Mouse (Mus musculus): ENCODE measurements around the gene Kyat1. TPM values are rescaled to one million over a fixed set of nuclear protein-coding genes. Genes with fewer than 3 reads are reported as not detected.
A peak's percentile ranks its signal among the peaks of the same experiment; 100 is the strongest.
"Not testable (repeated sequence)": the region's sequence is repeated elsewhere in the genome, so short reads cannot be mapped to it uniquely, and the experiment has no call there.

Gene Kyat1
- total and polyA plus RNA-seq, 3 experiments: 22.1 to 37.3 (median 23.9) TPM

- no peak for DNase-seq
Observed at GRCm38 (mm10) chr2:30171997-30172382, 33.7 kb downstream of the Kyat1 start.

GRCm38 (mm10) chr2:30171371-30171996 lies 34.2 kb downstream of the Kyat1 start, which contains the start of gene Endog:
Gene Endog, plus strand, starts transcription at chr2:30171493.
- DNase-seq: peak; percentile 97

GRCm38 (mm10) chr2:30166677-30167076 lies 39.0 kb downstream of the Kyat1 start:
- DNase-seq: no peak

- no peak for DNase-seq
Observed at GRCm38 (mm10) chr2:30164340-30164932, 41.2 kb downstream of the Kyat1 start.

- no peak for DNase-seq
Observed at GRCm38 (mm10) chr2:30161809-30162208, 43.8 kb downstream of the Kyat1 start.

- DNase-seq: not testable (repeated sequence)
Observed at GRCm38 (mm10) chr2:30159871-30160270, 45.8 kb downstream of the Kyat1 start.

- DNase-seq: no peak
Observed at GRCm38 (mm10) chr2:30152616-30153015, 53.0 kb downstream of the Kyat1 start.

GRCm38 (mm10) chr2:30151840-30152239 lies 53.8 kb downstream of the Kyat1 start:
- no peak for DNase-seq

- DNase-seq: peak; percentile 93
Observed at GRCm38 (mm10) chr2:30147466-30147865, 58.2 kb downstream of the Kyat1 start.

- no peak for DNase-seq
Observed at GRCm38 (mm10) chr2:30144436-30144835, 61.2 kb downstream of the Kyat1 start.

- not testable (repeated sequence) for DNase-seq
Observed at GRCm38 (mm10) chr2:30140021-30140420, 65.6 kb downstream of the Kyat1 start.

GRCm38 (mm10) chr2:30136458-30136857 lies 69.2 kb downstream of the Kyat1 start:
- no peak for DNase-seq

Other genes starting within 250 kb of the Kyat1 start
- 100 to 1,000 TPM; 192 to 206 TPM for gene Sptan1, start 240.3 kb downstream of the Kyat1 start, total RNA-seq (2021)
- 70.2 and 77.0 TPM in 2 replicates for gene Sptan1, start 240.3 kb downstream of the Kyat1 start, polyA plus RNA-seq (2012; rRNA removed)
- gene Wdr34, start 157.0 kb downstream of the Kyat1 start, total RNA-seq (2021): 10 to 100 TPM; 14.7 to 22.0 TPM
- gene Wdr34, start 157.0 kb downstream of the Kyat1 start, polyA plus RNA-seq (2012; rRNA removed): 59.2 and 62.5 TPM in 2 replicates
- 100 to 1,000 TPM; 202 to 236 TPM for gene Set, start 148.5 kb downstream of the Kyat1 start, total RNA-seq (2021)
- gene Set, start 148.5 kb downstream of the Kyat1 start, polyA plus RNA-seq (2012; rRNA removed): 94.3 and 101 TPM in 2 replicates
- gene Pkn3, start 128.2 kb downstream of the Kyat1 start, total RNA-seq (2021): 1 to 10 TPM; 4.7 to 6.2 TPM
- gene Pkn3, start 128.2 kb downstream of the Kyat1 start, polyA plus RNA-seq (2012; rRNA removed): 5.5 and 8.8 TPM in 2 replicates
- gene Zdhhc12, start 112.2 kb downstream of the Kyat1 start, total RNA-seq (2021): 10 to 100 TPM; 16.2 to 18.9 TPM
- gene Zdhhc12, start 112.2 kb downstream of the Kyat1 start, polyA plus RNA-seq (2012; rRNA removed): 120 and 123 TPM in 2 replicates
- 10 to 100 TPM; 35.0 to 40.2 TPM for gene Zer1, start 81.3 kb downstream of the Kyat1 start, total RNA-seq (2021)
- gene Zer1, start 81.3 kb downstream of the Kyat1 start, polyA plus RNA-seq (2012; rRNA removed): 91.0 and 95.5 TPM in 2 replicates
- 10 to 100 TPM; 47.8 to 55.2 TPM for gene Tbc1d13, start 72.1 kb downstream of the Kyat1 start, total RNA-seq (2021)
- 60.2 and 69.7 TPM in 2 replicates for gene Tbc1d13, start 72.1 kb downstream of the Kyat1 start, polyA plus RNA-seq (2012; rRNA removed)
- 10 to 100 TPM; 29.2 to 42.5 TPM for gene Endog, start 34.4 kb downstream of the Kyat1 start, total RNA-seq (2021)
- 134 and 158 TPM in 2 replicates for gene Endog, start 34.4 kb downstream of the Kyat1 start, polyA plus RNA-seq (2012; rRNA removed)
- 10 to 100 TPM; 18.7 to 23.6 TPM for gene Spout1, start 27.4 kb downstream of the Kyat1 start, total RNA-seq (2021)
- 28.5 and 36.4 TPM in 2 replicates for gene Spout1, start 27.4 kb downstream of the Kyat1 start, polyA plus RNA-seq (2012; rRNA removed)
- 10 to 100 TPM; 59.3 to 65.7 TPM for gene Lrrc8a, start 31.9 kb upstream of the Kyat1 start, total RNA-seq (2021)
- 40.5 and 44.8 TPM in 2 replicates for gene Lrrc8a, start 31.9 kb upstream of the Kyat1 start, polyA plus RNA-seq (2012; rRNA removed)
- gene Gm28035, start 34.7 kb upstream of the Kyat1 start, total RNA-seq (2021): 1 to 10 TPM in 1 of 2 experiments, under 1 TPM in 1; 0.97 to 1.9 TPM
- 14.0 and 15.0 TPM in 2 replicates for gene Gm28035, start 34.7 kb upstream of the Kyat1 start, polyA plus RNA-seq (2012; rRNA removed)
- 10 to 100 TPM; 17.5 to 18.0 TPM for gene Phyhd1, start 60.4 kb upstream of the Kyat1 start, total RNA-seq (2021)
- 8.5 and 18.3 TPM in 2 replicates for gene Phyhd1, start 60.4 kb upstream of the Kyat1 start, polyA plus RNA-seq (2012; rRNA removed)
- gene Gm28038, start 75.2 kb upstream of the Kyat1 start, total RNA-seq (2021): not detected
- gene Gm28038, start 75.2 kb upstream of the Kyat1 start, polyA plus RNA-seq (2012; rRNA removed): not detected in 2 replicates
- gene Dolk, start 80.5 kb upstream of the Kyat1 start, total RNA-seq (2021): 10 to 100 TPM; 39.5 to 61.5 TPM
- 39.0 and 42.2 TPM in 2 replicates for gene Dolk, start 80.5 kb upstream of the Kyat1 start, polyA plus RNA-seq (2012; rRNA removed)
- 10 to 100 TPM; 24.9 to 31.1 TPM for gene Nup188, start 80.5 kb upstream of the Kyat1 start, total RNA-seq (2021)
- 54.4 and 66.6 TPM in 2 replicates for gene Nup188, start 80.5 kb upstream of the Kyat1 start, polyA plus RNA-seq (2012; rRNA removed)
- 10 to 100 TPM; 74.8 to 80.1 TPM for gene Sh3glb2, start 153.5 kb upstream of the Kyat1 start, total RNA-seq (2021)
- gene Sh3glb2, start 153.5 kb upstream of the Kyat1 start, polyA plus RNA-seq (2012; rRNA removed): 270 and 325 TPM in 2 replicates
- gene Miga2, start 158.4 kb upstream of the Kyat1 start, total RNA-seq (2021): 100 to 1,000 TPM in 1 of 2 experiments, 10 to 100 TPM in 1; 71.7 to 111 TPM
- gene Miga2, start 158.4 kb upstream of the Kyat1 start, polyA plus RNA-seq (2012; rRNA removed): 55.8 and 68.1 TPM in 2 replicates
- gene Dolpp1, start 186.4 kb upstream of the Kyat1 start, total RNA-seq (2021): 10 to 100 TPM; 16.5 to 21.9 TPM
- gene Dolpp1, start 186.4 kb upstream of the Kyat1 start, polyA plus RNA-seq (2012; rRNA removed): 70.6 and 82.0 TPM in 2 replicates
- 100 to 1,000 TPM; 216 to 274 TPM for gene Crat, start 210.0 kb upstream of the Kyat1 start, total RNA-seq (2021)
- 326 and 448 TPM in 2 replicates for gene Crat, start 210.0 kb upstream of the Kyat1 start, polyA plus RNA-seq (2012; rRNA removed)
- 100 to 1,000 TPM; 124 to 147 TPM for gene Ptpa, start 210.2 kb upstream of the Kyat1 start, total RNA-seq (2021)
- 235 and 242 TPM in 2 replicates for gene Ptpa, start 210.2 kb upstream of the Kyat1 start, polyA plus RNA-seq (2012; rRNA removed)

All from adrenal gland, adult 2 months (tissue).